Comparison of ENCODE assay signal across 20 mouse cellular contexts in the genomic region with DNA sequence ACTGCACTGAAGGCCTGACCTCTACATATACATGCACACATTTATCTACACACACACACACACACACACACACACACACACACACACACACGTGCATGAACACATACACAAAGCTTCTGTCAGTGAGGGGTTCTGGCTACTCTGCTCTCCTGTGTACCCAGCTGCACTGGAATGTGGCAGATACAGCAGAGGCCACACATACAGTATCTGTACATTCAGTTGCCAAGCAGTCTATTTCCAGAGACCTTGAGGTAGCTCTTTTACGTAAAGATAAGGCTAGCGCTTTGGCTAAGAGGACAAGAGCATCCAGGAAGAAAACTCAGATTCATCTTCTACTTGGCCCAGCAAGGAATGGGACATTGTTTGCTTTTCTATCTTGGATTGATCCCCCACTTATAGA. TPM values are rescaled to one million over a fixed set of nuclear protein-coding genes. Genes with fewer than 3 reads are reported as not detected.
DNase-seq lines count a peak whose midpoint lies in the region; ATAC-seq lines count a peak whose summit lies in the region.
"Had no signal": no experiment of that assay in that cellular context is flagged by ENCODE, and none has a peak within 500 bp of the region (broad histone marks: within the 10 kb centered on the region; RNA-seq: fewer than 3 reads in every experiment).

No protein-coding gene starts in this region.

- 60% methylated on average over 3 of the region's 3 CpGs for WGBS in heart, embryonic 12.5 days
- 48% methylated on average over 3 of the region's 3 CpGs for WGBS in liver, embryonic 11.5 days
- WGBS in liver, embryonic 15.5 days (ENCODE audit: insufficient replicate concordance) = 13% methylated on average over 3 of the region's 3 CpGs

- no peaks in the 10 kb centered on the region for H3K27me3 ChIP-seq in heart, embryonic 12.5 days (replicated peaks)
- H3K27me3 ChIP-seq in liver, embryonic 11.5 days (replicated peaks; ENCODE audit: control insufficient read depth, insufficient read depth, low read length) = no peaks in the 10 kb centered on the region
- H3K27me3 ChIP-seq in liver, embryonic 15.5 days = no peaks in the 10 kb centered on the region
- H3K27me3 ChIP-seq: CH12.LX; embryonic facial prominence, embryonic 12.5 days; heart, embryonic 15.5 days had no signal

- no peak overlapping the region; the same call in 1 of the 2 replicates for H3K27ac ChIP-seq in heart, embryonic 12.5 days (ENCODE audit: poor library complexity, severe bottlenecking)
- peak overlapping the region; percentile 67 for H3K27ac ChIP-seq in liver, embryonic 11.5 days (ENCODE audit: low read depth, low read length)
- H3K27ac ChIP-seq in liver, embryonic 15.5 days (replicated peaks) = peak overlapping the region; percentile 91
- H3K27ac ChIP-seq: embryonic facial prominence, embryonic 12.5 days; forebrain, embryonic 13.5 days; heart, adult 2 months; heart, embryonic 15.5 days; hindbrain, postnatal 0 days had no signal

- peak overlapping the region; percentile 95 for H3K4me2 ChIP-seq in heart, embryonic 12.5 days
- peak overlapping the region; percentile 73 for H3K4me2 ChIP-seq in liver, embryonic 11.5 days
- H3K4me2 ChIP-seq in liver, embryonic 15.5 days = peak overlapping the region; percentile 96
- H3K4me2 ChIP-seq: embryonic facial prominence, embryonic 12.5 days; forebrain, embryonic 13.5 days; heart, embryonic 15.5 days had no signal

- no peaks in the 10 kb centered on the region for H3K36me3 ChIP-seq in heart, embryonic 12.5 days
- no peaks in the 10 kb centered on the region for H3K36me3 ChIP-seq in liver, embryonic 11.5 days (ENCODE audit: control insufficient read depth, insufficient read depth, low read length)
- H3K36me3 ChIP-seq in liver, embryonic 15.5 days (replicated peaks) = peaks cover 19% of the 10 kb centered on the region
- H3K36me3 ChIP-seq: embryonic facial prominence, embryonic 12.5 days; heart, embryonic 15.5 days had no signal

- no peak for ATAC-seq in heart, embryonic 12.5 days (ENCODE audit: insufficient number of reproducible peaks, low FRiP score)
- peak; percentile 51 for ATAC-seq in liver, embryonic 11.5 days (replicated peaks; ENCODE audit: low FRiP score)
- ATAC-seq in liver, embryonic 15.5 days (ENCODE audit: insufficient read depth) = peak; percentile 20
- peak; percentile 51 for ATAC-seq in megakaryocyte-erythroid progenitor cell, adult 5-6 weeks (replicated peaks; ENCODE audit: low FRiP score, low TSS enrichment, poor library complexity, severe bottlenecking)
- ATAC-seq: forebrain, embryonic 13.5 days; forebrain, postnatal 0 days; hindbrain, postnatal 0 days had no signal

- peaks cover 23% of the 10 kb centered on the region for H3K4me1 ChIP-seq in heart, embryonic 12.5 days (replicated peaks)
- H3K4me1 ChIP-seq in liver, embryonic 11.5 days (replicated peaks; ENCODE audit: control insufficient read depth, insufficient read depth, low read length) = peaks cover 57% of the 10 kb centered on the region
- peaks cover 99% of the 10 kb centered on the region for H3K4me1 ChIP-seq in liver, embryonic 15.5 days (replicated peaks)

- no peak overlapping the region for H3K4me3 ChIP-seq in heart, embryonic 12.5 days
- H3K4me3 ChIP-seq in liver, embryonic 11.5 days (ENCODE audit: low read depth, low read length) = peak overlapping the region; percentile 5
- H3K4me3 ChIP-seq in liver, embryonic 15.5 days (replicated peaks) = peak overlapping the region; percentile 66
- H3K4me3 ChIP-seq: embryonic facial prominence, embryonic 12.5 days; forebrain, embryonic 13.5 days; heart, adult 2 months; heart, embryonic 15.5 days had no signal

- no peak for DNase-seq in heart, postnatal 10 days
- no peak for DNase-seq in liver, embryonic 11.5 days (ENCODE audit: low spot score)
- no peak for DNase-seq in thymus, postnatal 4 days
- no peak for DNase-seq in MN1 (ENCODE audit: low spot score)
- DNase-seq: adrenal gland, adult 8-10 months; adrenal gland, postnatal 36 days; cerebellum, adult 2 months; cerebellum, postnatal 10 days; forebrain, postnatal 0 days; gastrocnemius, postnatal 14 days; heart, adult 2 months; heart, postnatal 36 days had no signal

- H3K9ac ChIP-seq in heart, embryonic 12.5 days = no peak overlapping the region
- H3K9ac ChIP-seq in liver, embryonic 11.5 days (ENCODE audit: low read depth, low read length) = peak overlapping the region; percentile 46
- H3K9ac ChIP-seq in liver, embryonic 15.5 days = peak overlapping the region; percentile 86
- H3K9ac ChIP-seq: embryonic facial prominence, embryonic 12.5 days; forebrain, embryonic 13.5 days; forebrain, postnatal 0 days; heart, embryonic 15.5 days had no signal

- intact Hi-C loops in heart, postnatal 10 days (cut with DNase I) = no loop called here

- H3K9me3 ChIP-seq in heart, embryonic 12.5 days (replicated peaks) = no peaks in the 10 kb centered on the region
- H3K9me3 ChIP-seq in liver, embryonic 11.5 days (ENCODE audit: control insufficient read depth, low read length) = no peaks in the 10 kb centered on the region
- H3K9me3 ChIP-seq in liver, embryonic 15.5 days (replicated peaks) = no peaks in the 10 kb centered on the region
- H3K9me3 ChIP-seq: embryonic facial prominence, embryonic 12.5 days; forebrain, embryonic 13.5 days; heart, embryonic 15.5 days had no signal

RNA-seq across cellular contexts. Expression of gene Steap3, which starts 4.9 kb away (rescaled TPM):
- polyA plus RNA-seq in heart, embryonic 12.5 days (2016; fragmentation: Nextera tagmentation; extraction: Ambion mirVana) = 14.2 and 16.0 TPM in 2 replicates
- total RNA-seq in heart, postnatal 10 days (2021) = 10 to 100 TPM; 26.9 to 32.1 TPM
- polyA plus RNA-seq in liver, embryonic 11.5 days (2014; fragmentation: Nextera tagmentation; extraction: Ambion mirVana) = 74.7 TPM in 2 replicates
- polyA plus RNA-seq in liver, embryonic 15.5 days (2015; fragmentation: Nextera tagmentation; extraction: Ambion mirVana) = 43.4 and 46.8 TPM in 2 replicates
- 120 and 172 TPM in 2 replicates for total RNA-seq in megakaryocyte-erythroid progenitor cell, adult 5-6 weeks (2014; fragmentation: Nextera tagmentation)
- total RNA-seq in megakaryocyte-erythroid progenitor cell, adult 5-6 weeks (2017) = 28.2 and 43.0 TPM in 2 replicates
